Comparison of ENCODE assay signal across 19 mouse cellular contexts in the genomic region with DNA sequence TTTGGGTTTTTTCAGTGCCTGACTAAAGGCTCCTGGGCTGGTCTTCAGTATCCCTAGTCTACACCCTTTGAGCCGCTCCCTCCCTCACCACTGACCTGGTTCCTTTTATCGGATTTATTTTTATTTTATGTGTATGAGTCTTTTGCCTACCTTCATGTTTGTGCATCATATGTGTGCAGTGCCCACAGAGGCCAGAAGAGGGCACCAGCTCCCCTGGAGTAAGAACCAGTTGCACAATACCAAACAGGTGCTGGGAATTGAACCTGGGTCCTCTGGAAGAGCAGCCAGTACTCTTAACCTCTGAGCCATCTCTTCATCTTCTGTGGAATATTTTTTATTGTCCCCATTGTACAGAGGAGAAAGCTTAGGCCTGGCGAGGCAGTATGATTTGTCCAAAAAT. TPM values are rescaled to one million over a fixed set of nuclear protein-coding genes. Genes with fewer than 3 reads are reported as not detected.
DNase-seq lines count a peak whose midpoint lies in the region; ATAC-seq and TF ChIP-seq lines count a peak whose summit lies in the region.
"Had no signal": no experiment of that assay in that cellular context is flagged by ENCODE, and none has a peak within 500 bp of the region (broad histone marks: within the 10 kb centered on the region; RNA-seq: fewer than 3 reads in every experiment).

No protein-coding gene starts in this region.

- H3K36me3 ChIP-seq in forebrain, embryonic 15.5 days, result no peaks in the 10 kb centered on the region
- H3K36me3 ChIP-seq in forebrain, embryonic 11.5 days (ENCODE audit: control insufficient read depth, insufficient read depth, low read length), result no peaks in the 10 kb centered on the region
- no peaks in the 10 kb centered on the region for H3K36me3 ChIP-seq in thymus, adult 2 months (ENCODE audit: control insufficient read depth, insufficient read depth, low read length)
- H3K36me3 ChIP-seq: embryonic facial prominence, embryonic 15.5 days; liver, embryonic 13.5 days; midbrain, embryonic 12.5 days had no signal

- WGBS in forebrain, embryonic 15.5 days, result 99% methylated on average over 3 of the region's 3 CpGs
- 95% methylated on average over 3 of the region's 3 CpGs for WGBS in forebrain, embryonic 11.5 days
- 99% methylated on average over 3 of the region's 3 CpGs for WGBS in thymus, adult 2 months

- no peaks in the 10 kb centered on the region for H3K27me3 ChIP-seq in forebrain, embryonic 15.5 days
- no peaks in the 10 kb centered on the region for H3K27me3 ChIP-seq in forebrain, embryonic 11.5 days (ENCODE audit: control insufficient read depth, insufficient read depth, low read length)
- H3K27me3 ChIP-seq in thymus, adult 2 months (ENCODE audit: control insufficient read depth, insufficient read depth, low read length), result no peaks in the 10 kb centered on the region
- H3K27me3 ChIP-seq: embryonic facial prominence, embryonic 15.5 days; forebrain, embryonic 13.5 days; liver, embryonic 13.5 days; midbrain, embryonic 12.5 days had no signal

- 0 out of 2 replicates have a peak, but pooled peaks cover 7% of the 10 kb centered on the region for H3K4me1 ChIP-seq in forebrain, embryonic 15.5 days
- H3K4me1 ChIP-seq in forebrain, embryonic 11.5 days (replicated peaks; ENCODE audit: control insufficient read depth, insufficient read depth, low read length), result no peaks in the 10 kb centered on the region
- peaks cover 10% of the 10 kb centered on the region for H3K4me1 ChIP-seq in thymus, adult 2 months (replicated peaks; ENCODE audit: control insufficient read depth, insufficient read depth, low read length)
- H3K4me1 ChIP-seq: forebrain, embryonic 13.5 days; midbrain, embryonic 12.5 days had no signal

- H3K4me3 ChIP-seq in forebrain, embryonic 15.5 days, result no peak overlapping the region
- no peak overlapping the region for H3K4me3 ChIP-seq in forebrain, embryonic 11.5 days (ENCODE audit: low read depth, low read length)
- no peak overlapping the region for H3K4me3 ChIP-seq in layer of hippocampus, adult 2 months
- no peak overlapping the region for H3K4me3 ChIP-seq in thymus, adult 2 months (ENCODE audit: control insufficient read depth, insufficient read depth, low read length)
- H3K4me3 ChIP-seq: embryonic facial prominence, embryonic 15.5 days; forebrain, embryonic 13.5 days; liver, embryonic 13.5 days; midbrain, embryonic 12.5 days had no signal

- H3K9ac ChIP-seq in forebrain, embryonic 15.5 days (replicated peaks), result no peak overlapping the region
- no peak overlapping the region for H3K9ac ChIP-seq in forebrain, embryonic 11.5 days (ENCODE audit: low read length)
- H3K9ac ChIP-seq: embryonic facial prominence, embryonic 15.5 days; forebrain, embryonic 13.5 days; liver, embryonic 13.5 days; midbrain, embryonic 12.5 days had no signal

- TF ChIP-seq POLR2A in thymus, adult 2 months (IDR thresholded peaks at IDR 0.05; ENCODE audit: control insufficient read depth, extremely low read depth, insufficient read depth, low read length, poor library complexity), result no peak

- no peak for ATAC-seq in forebrain, embryonic 15.5 days (replicated peaks)
- no peak for ATAC-seq in forebrain, embryonic 11.5 days (replicated peaks; ENCODE audit: low FRiP score)
- ATAC-seq: forebrain, embryonic 13.5 days had no signal

- H3K9me3 ChIP-seq in forebrain, embryonic 15.5 days, result no peaks in the 10 kb centered on the region
- no peaks in the 10 kb centered on the region for H3K9me3 ChIP-seq in forebrain, embryonic 11.5 days (ENCODE audit: control insufficient read depth, low read length)
- H3K9me3 ChIP-seq: embryonic facial prominence, embryonic 15.5 days had no signal

- no peak for DNase-seq in forebrain, embryonic 11.5 days (ENCODE audit: low spot score)
- DNase-seq in layer of hippocampus, adult 2 months (ENCODE audit: low spot score in 2 of 2), result no peak
- DNase-seq in layer of hippocampus, postnatal 10 days (ENCODE audit: low spot score in 2 of 2), result no peak
- peak; percentile 56 for DNase-seq in thymus, postnatal 4 days
- no peak for DNase-seq in thymus, adult 2 months
- no peak for DNase-seq in retina, postnatal 1 day
- no peak for DNase-seq in kidney, adult 11 months
- DNase-seq: adrenal gland, postnatal 36 days; cerebellum, adult 9-11 months; gastrocnemius, postnatal 10 days; heart, postnatal 36 days; kidney, postnatal 14 days; left cerebral cortex, postnatal 4 days; liver, embryonic 13.5 days had no signal

- peak; percentile 49 for TF ChIP-seq CTCF in layer of hippocampus, adult 2 months (conservative IDR thresholded peaks at IDR 0.05)
- no peak for TF ChIP-seq CTCF in thymus, adult 2 months (IDR thresholded peaks at IDR 0.05; ENCODE audit: borderline replicate concordance, control insufficient read depth, extremely low read depth, insufficient read depth, low read length, poor library complexity)

- H3K4me2 ChIP-seq in forebrain, embryonic 15.5 days (replicated peaks), result no peak overlapping the region
- no peak overlapping the region for H3K4me2 ChIP-seq in forebrain, embryonic 11.5 days (ENCODE audit: low read depth, low read length, severe bottlenecking)
- H3K4me2 ChIP-seq: embryonic facial prominence, embryonic 15.5 days; forebrain, embryonic 13.5 days; heart, embryonic 11.5 days; liver, embryonic 13.5 days; midbrain, embryonic 12.5 days had no signal

- 0 out of 2 replicates have a peak overlapping the region, but pooled peaks have one; percentile 65 for H3K27ac ChIP-seq in forebrain, embryonic 15.5 days (replicated peaks)
- no peak overlapping the region for H3K27ac ChIP-seq in forebrain, embryonic 11.5 days (ENCODE audit: low read depth, low read length)
- H3K27ac ChIP-seq in layer of hippocampus, adult 2 months, result peak overlapping the region; percentile 52; the same call in 1 of the 2 replicates
- no peak overlapping the region for H3K27ac ChIP-seq in thymus, adult 2 months (ENCODE audit: control insufficient read depth, insufficient read depth, low read length)
- H3K27ac ChIP-seq: embryonic facial prominence, embryonic 15.5 days; forebrain, embryonic 13.5 days; liver, embryonic 13.5 days; midbrain, embryonic 12.5 days had no signal

RNA-seq across cellular contexts. Expression of a gene that starts 44.7 kb away (rescaled TPM):
- polyA plus RNA-seq in forebrain, embryonic 15.5 days (2015; fragmentation: Nextera tagmentation; extraction: Ambion mirVana), result 1.4 and 3.1 TPM in 2 replicates
- polyA plus RNA-seq in forebrain, embryonic 11.5 days (2014; fragmentation: Nextera tagmentation; extraction: Ambion mirVana), result 6.6 and 7.0 TPM in 2 replicates
- total RNA-seq in layer of hippocampus, adult 2 months (2021), result 1 to 10 TPM; 6.8 to 7.0 TPM
- 10 to 100 TPM; 16.0 TPM for total RNA-seq in layer of hippocampus, postnatal 10 days (2021)
- polyA plus RNA-seq in thymus, adult 2 months (2012; rRNA removed), result 33.1 and 37.1 TPM in 2 replicates

Comparison
In these comparisons a context has a peak if more than half of its experiments do, and no peak if none do; other contexts are left out.
1. H3K27ac ChIP-seq: peak in forebrain, embryonic 15.5 days (single experiment) and layer of hippocampus, adult 2 months (single experiment); none in forebrain, embryonic 11.5 days (single experiment) and thymus, adult 2 months (single experiment).